Mouse (Mus musculus) thymus, adult 2 months (tissue): ENCODE results near the gene Cyp1a2. TPM values are rescaled to one million over a fixed set of nuclear protein-coding genes. Genes with fewer than 3 reads are reported as not detected.
"Not testable (repeated sequence)": the region's sequence is repeated elsewhere in the genome, so short reads cannot be mapped to it uniquely, and the experiment has no call there.

Experiments
- DNase-seq: peaks from one replicate; pipeline ENCODE4 v3.0.0; 2021
- H3K27ac ChIP-seq: fragments of 200-500 bp; 2 replicates; pipeline ENCODE4 v1.5.1; 2012; ENCODE audit warnings: low read length, control low read depth; ENCODE audit not compliant: control insufficient read depth, insufficient read depth
- H3K27me3 ChIP-seq: fragments of 200-500 bp; 2 replicates; pipeline ENCODE4 v1.6.1; 2012; ENCODE audit warnings: mild to moderate bottlenecking, low read length, moderate library complexity, mixed read lengths; ENCODE audit not compliant: control insufficient read depth, insufficient read depth
- H3K36me3 ChIP-seq: fragments of 200-500 bp; 2 replicates; pipeline ENCODE4 v1.6.1; 2012; ENCODE audit warnings: mild to moderate bottlenecking, low read length, moderate library complexity; ENCODE audit not compliant: control insufficient read depth, insufficient read depth
- H3K4me1 ChIP-seq: fragments of 200-500 bp; replicated peaks from 2 replicates; pipeline ENCODE4 v1.6.1; 2012; ENCODE audit warnings: low read length; ENCODE audit not compliant: control insufficient read depth, insufficient read depth
- H3K4me3 ChIP-seq: fragments of 200-500 bp; 2 replicates; pipeline ENCODE4 v1.5.1; 2012; ENCODE audit warnings: mild to moderate bottlenecking, low read length, control low read depth, moderate library complexity; ENCODE audit not compliant: control insufficient read depth, insufficient read depth
- CTCF ChIP-seq: fragments of 200-500 bp; IDR thresholded peaks from 2 replicates; pipeline ENCODE4 v1.5.1; 2012; ENCODE audit warnings: mild to moderate bottlenecking, control low read depth, low read length, moderate library complexity, borderline replicate concordance; ENCODE audit not compliant: control insufficient read depth, poor library complexity, insufficient read depth; ENCODE audit errors: extremely low read depth
- POLR2A ChIP-seq: fragments of 200-500 bp; IDR thresholded peaks from 2 replicates; pipeline ENCODE4 v1.6.1; 2012; ENCODE audit warnings: mild to moderate bottlenecking, low read length, control low read depth, moderate library complexity; ENCODE audit not compliant: control insufficient read depth, poor library complexity, insufficient read depth; ENCODE audit errors: extremely low read depth
- WGBS: fragments of 180-500 bp; shearing (Covaris S2); methylation state at CpG from one replicate; pipeline ENCODE4 v1.1.7; 2018; 5-methylcytosine and 5-hydroxymethylcytosine counted together
- polyA plus RNA-seq: library from polyadenylated mRNA; depleted of rRNA; stranded (reverse); fragments of >200 nt; gene quantifications from 2 replicates; pipeline ENCODE4 v1.2.3, GENCODE M21; 2012

Cyp1a2 gene
- polyA plus RNA-seq, 1 experiment, result 1.1 TPM

DNA sequence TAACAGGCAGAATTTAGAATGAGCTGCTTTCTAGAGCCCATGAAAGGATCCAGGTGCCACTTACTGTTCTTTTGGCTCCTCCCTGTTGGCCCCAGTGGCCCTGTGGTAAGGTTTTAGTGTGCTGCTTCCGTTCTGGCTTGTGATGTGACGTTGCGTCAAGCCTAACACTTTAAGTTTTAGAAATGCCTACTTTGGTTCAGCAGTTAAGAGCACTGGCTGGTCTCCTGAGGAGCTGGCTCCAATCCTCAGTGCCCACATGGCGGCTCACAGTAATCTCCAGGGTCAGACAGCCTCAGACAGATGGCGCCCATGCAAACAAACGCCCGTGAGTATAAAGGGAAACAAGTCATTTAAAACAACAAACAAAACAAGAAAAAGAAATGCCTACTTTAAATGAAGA, 34.9 kb upstream of the Cyp1a2 start:
- Histone ChIP-seq H3K27ac (no peak overlapping the region), H3K4me3 (no peak overlapping the region), H3K4me1 (no peaks in the 10 kb centered on the region), H3K36me3 (peaks cover 58% of the 10 kb centered on the region), H3K27me3 (no peaks in the 10 kb centered on the region)
- no peak for DNase-seq
- TF ChIP-seq CTCF (no peak), POLR2A (no peak)
- 91% methylated on average over 7 of the region's 7 CpGs for WGBS

DNA sequence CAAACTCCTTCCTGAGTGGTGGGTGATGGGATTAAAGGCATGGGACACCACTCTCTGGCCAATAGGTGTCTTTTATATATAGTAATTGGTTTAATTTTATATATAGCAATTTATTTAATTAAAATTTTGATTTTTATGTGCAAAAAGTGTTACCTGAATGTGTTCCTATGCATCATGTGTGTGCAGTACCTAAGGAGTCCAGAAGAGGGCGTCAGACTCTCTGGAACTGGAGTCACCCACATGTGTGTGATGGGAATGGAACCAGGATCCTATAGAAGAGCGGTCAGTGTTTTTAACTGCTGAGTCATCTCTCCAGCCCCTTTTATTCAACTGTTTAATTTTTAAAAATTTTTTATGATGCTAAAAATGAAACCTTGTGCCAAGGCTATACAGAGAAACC, 28.7 kb upstream of the Cyp1a2 start:
- TF ChIP-seq CTCF, result no peak
- Histone ChIP-seq H3K36me3 (peaks cover 41% of the 10 kb centered on the region), H3K4me1 (peaks cover 9% of the 10 kb centered on the region), H3K27ac (no peak overlapping the region), H3K27me3 (no peaks in the 10 kb centered on the region), H3K4me3 (no peak overlapping the region)
- no peak for DNase-seq
- 93% methylated on average over 2 of the region's 2 CpGs for WGBS

DNA sequence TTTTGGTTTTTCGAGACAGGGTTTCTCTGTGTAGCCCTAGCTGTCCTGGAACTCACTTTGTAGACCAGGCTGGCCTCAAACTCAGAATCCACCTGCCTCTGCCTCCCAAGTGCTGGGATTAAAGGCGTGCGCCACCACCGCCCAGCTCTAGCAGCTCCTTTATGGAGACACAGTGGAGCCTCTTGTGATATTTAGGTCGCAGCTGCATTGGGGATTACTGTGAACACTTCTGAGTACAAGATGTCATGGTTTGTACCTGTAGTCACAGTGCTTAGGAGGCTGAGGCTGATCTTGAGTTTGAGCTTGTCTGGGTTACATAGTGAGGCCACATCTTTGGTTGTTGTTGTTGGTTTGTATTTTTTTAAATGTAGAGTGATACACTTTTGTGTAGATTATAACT, 26.7 kb upstream of the Cyp1a2 start:
- Histone ChIP-seq H3K36me3 (peaks cover 21% of the 10 kb centered on the region), H3K27ac (peak overlapping the region; percentile 29; the same call in 1 of the 2 replicates)
- peak; percentile 15 for DNase-seq
- 60% methylated on average over 5 of the region's 5 CpGs for WGBS
- H3K27me3 ChIP-seq, H3K4me1 ChIP-seq, H3K4me3 ChIP-seq: not testable (repeated sequence)

DNA sequence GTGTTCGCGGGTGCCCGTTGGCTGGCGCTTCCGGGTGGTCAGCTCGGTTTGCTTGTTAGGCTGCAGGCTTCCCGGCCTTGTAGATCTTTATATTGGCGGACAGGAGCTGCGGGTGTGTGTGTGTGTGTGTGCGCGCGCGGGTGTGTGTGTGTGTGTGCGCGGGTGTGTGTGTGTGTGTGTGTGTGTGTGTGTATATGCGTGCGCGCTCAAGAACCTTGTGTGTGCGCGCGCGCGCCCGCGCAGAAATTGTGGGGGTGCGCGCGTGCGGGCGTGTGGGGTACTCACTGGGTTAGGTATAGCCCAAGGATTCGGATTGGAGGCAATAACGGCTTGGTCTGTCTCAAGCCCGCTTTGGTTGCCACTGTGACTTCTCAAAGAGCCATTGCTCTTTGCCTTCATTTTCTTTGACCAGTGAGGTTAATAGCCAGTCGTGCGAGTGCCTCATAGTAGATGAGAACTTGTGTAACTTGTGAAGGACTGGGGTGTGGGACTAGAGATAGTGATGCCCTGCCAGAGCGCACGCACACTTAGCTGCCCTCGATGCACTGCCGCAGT, 25.3 kb upstream of the Cyp1a2 start:
- H3K4me1 ChIP-seq, result peaks cover 9% of the 10 kb centered on the region
- WGBS, result 2% methylated on average over 37 of the region's 39 CpGs
- TF ChIP-seq POLR2A (no peak), CTCF (no peak)
- H3K27ac ChIP-seq, result peak overlapping the region; percentile 43
- peak overlapping the region; percentile 84 for H3K4me3 ChIP-seq
- DNase-seq, result peak; percentile 43
- H3K27me3 ChIP-seq, result no peaks in the 10 kb centered on the region
- H3K36me3 ChIP-seq, result peaks cover 7% of the 10 kb centered on the region

DNA sequence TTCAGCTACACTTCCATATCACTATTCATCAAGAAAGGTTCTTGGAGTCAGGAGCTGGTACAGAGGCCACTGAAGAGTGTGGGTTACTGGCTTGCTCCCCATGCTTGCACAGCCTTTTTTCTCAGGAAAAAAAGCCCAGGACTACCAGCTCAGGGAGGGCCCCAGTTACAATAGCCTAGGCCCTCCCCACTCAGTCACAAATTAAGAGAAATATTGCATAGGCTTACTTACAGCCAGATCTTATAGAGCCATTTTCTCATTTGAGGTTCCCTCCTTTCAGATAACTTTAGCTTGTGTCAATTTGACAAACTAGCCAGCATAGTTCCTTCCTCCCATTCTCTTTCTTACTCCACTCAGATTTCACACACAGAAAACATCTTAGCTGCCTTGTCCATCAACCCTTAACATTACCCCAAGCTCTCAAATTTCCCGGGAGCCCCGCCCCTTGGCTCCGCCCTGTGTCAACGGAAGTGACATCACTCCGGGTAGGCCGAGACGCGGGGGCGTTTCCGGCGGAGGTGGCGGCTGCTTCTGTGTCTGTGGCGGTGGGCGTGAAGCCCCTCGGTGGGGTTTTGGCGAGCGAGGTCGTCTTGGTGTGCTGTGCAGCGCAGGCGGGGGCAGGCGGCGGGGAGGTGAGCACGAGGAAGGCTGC, 24.7 kb upstream of the Cyp1a2 start, which contains the start of gene Edc3:
Gene Edc3 (plus strand): TSS at position 473 of the 652 bp plus-strand sequence.
- 0 out of 2 replicates have a peak, but pooled peaks have one; percentile 34 for TF ChIP-seq CTCF
- peak; percentile 72 for TF ChIP-seq POLR2A
- peaks cover 9% of the 10 kb centered on the region for H3K4me1 ChIP-seq

DNA sequence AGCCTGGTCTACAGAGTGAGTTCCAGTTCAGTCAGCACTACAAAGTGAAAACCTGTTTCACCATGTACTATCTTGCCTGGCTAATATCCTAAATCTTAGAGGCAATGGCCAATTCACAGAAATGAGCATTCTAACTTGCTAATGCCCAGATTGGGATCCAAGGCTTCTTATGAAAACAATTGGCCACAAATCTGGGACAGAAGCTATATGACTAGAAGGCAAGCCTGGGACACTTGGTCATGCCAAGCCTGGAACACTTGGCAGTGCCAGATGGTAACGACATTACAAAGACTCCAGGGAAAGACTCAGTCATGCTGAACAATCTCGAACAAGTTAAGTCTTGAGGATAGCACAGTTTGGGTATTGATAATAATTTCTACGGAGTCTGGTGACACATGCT, 23.0 kb upstream of the Cyp1a2 start:
- Histone ChIP-seq H3K27ac (no peak overlapping the region), H3K4me3 (no peak overlapping the region), H3K27me3 (no peaks in the 10 kb centered on the region; the same call in 1 of the 2 replicates), H3K4me1 (peaks cover 9% of the 10 kb centered on the region), H3K36me3 (no peaks in the 10 kb centered on the region)
- WGBS, result 96% methylated on average over 3 of the region's 3 CpGs
- TF ChIP-seq CTCF, result no peak
- TF ChIP-seq POLR2A, result no peak
- DNase-seq, result no peak

More for the DNA sequence above, 24.7 kb upstream of the Cyp1a2 start, which contains the start of gene Edc3:
- DNase-seq, result peak; percentile 91
- Histone ChIP-seq H3K27ac (peak within 1 kb of the TSS; percentile 43), H3K36me3 (peaks cover 1% of the 10 kb centered on the region; the same call in 1 of the 2 replicates), H3K27me3 (no peaks in the 10 kb centered on the region), H3K4me3 (peak within 1 kb of the TSS; percentile 84)
- under 1% methylated on average over 23 of the region's 23 CpGs for WGBS
